Mouse (Mus musculus) layer of hippocampus, postnatal 36 days (tissue): ENCODE data around the gene Dglucy. TPM values are rescaled to one million over a fixed set of nuclear protein-coding genes. Genes with fewer than 3 reads are reported as not detected.

Experiments used
- DNase-seq, 2 experiments: peaks; one replicate each; pipeline ENCODE4 v3.0.0; 2022
- total RNA-seq, 2 experiments: library from RNA; stranded (reverse); gene quantifications; 2 replicates each; pipeline ENCODE4 v1.2.3; 2021

Gene Dglucy
- 10 to 100 TPM in 1 of 2 experiments, 1 to 10 TPM in 1; 5.8 to 10.3 TPM for total RNA-seq

- DNase-seq, result peak; percentile 76 to 81
These were observed at the start of gene Dglucy for GRCm38 (mm10) chr12:100778934-100779865. Gene Dglucy (plus strand): TSS chr12:100779057.

- no peak for DNase-seq
These were observed 43.7 kb upstream of the Dglucy start for GRCm38 (mm10) chr12:100735156-100735555.

GRCm38 (mm10) chr12:100735581-100735980 lies 43.3 kb upstream of the Dglucy start:
- DNase-seq, result no peak

GRCm38 (mm10) chr12:100738498-100738897 lies 40.4 kb upstream of the Dglucy start:
- no peak for DNase-seq

GRCm38 (mm10) chr12:100739011-100739570 lies 39.8 kb upstream of the Dglucy start:
- no peak for DNase-seq

GRCm38 (mm10) chr12:100740313-100740712 lies 38.5 kb upstream of the Dglucy start:
- DNase-seq, result no peak

GRCm38 (mm10) chr12:100742468-100742867 lies 36.4 kb upstream of the Dglucy start:
- no peak for DNase-seq

- no peak for DNase-seq
These were observed 25.9 kb upstream of the Dglucy start for GRCm38 (mm10) chr12:100752977-100753376.

- no peak for DNase-seq
These were observed 25.1 kb upstream of the Dglucy start for GRCm38 (mm10) chr12:100753716-100754115.

- DNase-seq, result no peak
These were observed 21.4 kb upstream of the Dglucy start for GRCm38 (mm10) chr12:100757427-100757826.

GRCm38 (mm10) chr12:100762663-100763425 lies 16.0 kb upstream of the Dglucy start:
- peak; percentile 31 to 37 for DNase-seq

GRCm38 (mm10) chr12:100764329-100765018 lies 14.4 kb upstream of the Dglucy start:
- no peak for DNase-seq

- DNase-seq, result no peak
These were observed 9.0 kb upstream of the Dglucy start for GRCm38 (mm10) chr12:100769871-100770270.

GRCm38 (mm10) chr12:100770765-100771164 lies 8.1 kb upstream of the Dglucy start:
- DNase-seq, result no peak

GRCm38 (mm10) chr12:100772230-100772984 lies 6.5 kb upstream of the Dglucy start:
- DNase-seq, result peak in 1 of 2 experiments; percentile 32

- no peak for DNase-seq
These were observed 4.1 kb upstream of the Dglucy start for GRCm38 (mm10) chr12:100774756-100775155.

GRCm38 (mm10) chr12:100775291-100775690 lies 3.6 kb upstream of the Dglucy start:
- DNase-seq, result no peak

- no peak for DNase-seq
These were observed 2.8 kb upstream of the Dglucy start for GRCm38 (mm10) chr12:100775911-100776581.

GRCm38 (mm10) chr12:100776991-100777390 lies 1.9 kb upstream of the Dglucy start:
- DNase-seq, result no peak

- DNase-seq, result no peak
These were observed 452 bp upstream of the Dglucy start for GRCm38 (mm10) chr12:100778276-100778933.
